Mouse (Mus musculus): ENCODE results near the gene Irf7.

Gene Irf7

GRCm38 (mm10) chr7:141265739-141266561 lies at the start of gene Irf7:
Gene Irf7, minus strand, starts transcription at chr7:141266481.
- DNase-seq: peak in 1 of 2 experiments; percentile 25

- DNase-seq: peak; percentile 62 to 73
Measured at GRCm38 (mm10) chr7:141315974-141316373, 49.7 kb upstream of the Irf7 start.

- no peak for DNase-seq
Measured at GRCm38 (mm10) chr7:141315076-141315475, 48.8 kb upstream of the Irf7 start.

- no peak for DNase-seq
Measured at GRCm38 (mm10) chr7:141314416-141314815, 48.1 kb upstream of the Irf7 start.

GRCm38 (mm10) chr7:141304537-141304936 lies 38.3 kb upstream of the Irf7 start:
- no peak for DNase-seq

- DNase-seq: no peak
Measured at GRCm38 (mm10) chr7:141302702-141303268, 36.5 kb upstream of the Irf7 start.

GRCm38 (mm10) chr7:141301386-141301785 lies 35.1 kb upstream of the Irf7 start:
- peak; percentile 86 to 89 for DNase-seq

GRCm38 (mm10) chr7:141299175-141299574 lies 32.9 kb upstream of the Irf7 start:
- peak; percentile 80 to 85 for DNase-seq

GRCm38 (mm10) chr7:141297926-141298650 lies 31.8 kb upstream of the Irf7 start:
- DNase-seq: peak; percentile 39 to 45

- DNase-seq: no peak
Measured at GRCm38 (mm10) chr7:141294479-141294878, 28.2 kb upstream of the Irf7 start.

GRCm38 (mm10) chr7:141293852-141294471 lies 27.7 kb upstream of the Irf7 start:
- DNase-seq: peak; percentile 36 to 52

- no peak for DNase-seq
Measured at GRCm38 (mm10) chr7:141292583-141293388, 26.5 kb upstream of the Irf7 start.

- peak in 1 of 2 experiments; percentile 38 for DNase-seq
Measured at GRCm38 (mm10) chr7:141291921-141292582, 25.8 kb upstream of the Irf7 start, which contains the start of gene Drd4. Gene Drd4, plus strand, starts transcription at chr7:141292006.

- DNase-seq: no peak
Measured at GRCm38 (mm10) chr7:141288042-141288441, 21.8 kb upstream of the Irf7 start.

- peak in 1 of 2 experiments; percentile 59 for DNase-seq
Measured at GRCm38 (mm10) chr7:141282756-141283155, 16.5 kb upstream of the Irf7 start.

GRCm38 (mm10) chr7:141281442-141281841 lies 15.2 kb upstream of the Irf7 start:
- no peak for DNase-seq

- peak; percentile 72 to 77 for DNase-seq
Measured at GRCm38 (mm10) chr7:141278766-141279590, 12.7 kb upstream of the Irf7 start, which contains the start of gene Sct. Gene Sct, minus strand, starts transcription at chr7:141279133.

- no peak for DNase-seq
Measured at GRCm38 (mm10) chr7:141277701-141278678, 11.7 kb upstream of the Irf7 start.

- peak in 1 of 2 experiments; percentile 48 for DNase-seq
Measured at GRCm38 (mm10) chr7:141276546-141276945, 10.3 kb upstream of the Irf7 start, which contains the start of gene Cdhr5. Gene Cdhr5, minus strand, starts transcription at chr7:141276786.

All from cerebellum, postnatal 14 days (tissue).